Mouse (Mus musculus) olfactory bulb, adult 2 months (tissue): ENCODE data around the gene M6pr. TPM values are rescaled to one million over a fixed set of nuclear protein-coding genes. Genes with fewer than 3 reads are reported as not detected.

Experiments used
- H3K27ac ChIP-seq: fragments of 200-500 bp; 2 replicates; pipeline ENCODE4 v1.5.1; 2012; ENCODE audit warnings: low read depth, low read length; ENCODE audit not compliant: insufficient read depth
- H3K4me1 ChIP-seq: fragments of 200-500 bp; 2 replicates; pipeline ENCODE4 v1.6.1; 2012; ENCODE audit warnings: low read length; ENCODE audit not compliant: control insufficient read depth, insufficient read depth
- H3K4me3 ChIP-seq: fragments of 200-500 bp; 2 replicates; pipeline ENCODE4 v1.5.1; 2012; ENCODE audit warnings: mild to moderate bottlenecking, low read depth, low read length, moderate library complexity; ENCODE audit not compliant: insufficient read depth
- CTCF ChIP-seq: fragments of 200-500 bp; IDR thresholded peaks from 2 replicates; pipeline ENCODE4 v1.5.1; 2012; ENCODE audit warnings: low read depth, mild to moderate bottlenecking, low read length, moderate library complexity; ENCODE audit not compliant: insufficient read depth
- POLR2A ChIP-seq: fragments of 200-500 bp; IDR thresholded peaks from 2 replicates; pipeline ENCODE4 v1.6.1; 2012; ENCODE audit warnings: mild to moderate bottlenecking, low read depth, low read length, moderate library complexity; ENCODE audit not compliant: insufficient read depth
- WGBS: fragments of 180-500 bp; shearing (Covaris S2); methylation state at CpG from one replicate; pipeline ENCODE4 v1.1.7; 2018; 5-methylcytosine and 5-hydroxymethylcytosine counted together
- polyA plus RNA-seq: library from polyadenylated mRNA; stranded (reverse); fragments of >200 nt; gene quantifications from 2 replicates; pipeline ENCODE4 v1.2.4, GENCODE M21; 2012; ENCODE audit warnings: low replicate concordance; ENCODE audit not compliant: missing spikeins, insufficient read depth, insufficient read length

The M6pr gene
- polyA plus RNA-seq, 1 experiment: not detected

GRCm38 (mm10) chr6:122334786-122335340, 26.3 kb downstream of the M6pr start:
- no peak overlapping the region for H3K4me3 ChIP-seq
- TF ChIP-seq CTCF: no peak
- no peak for TF ChIP-seq POLR2A
- 79% methylated on average over 7 of the region's 7 CpGs for WGBS
- H3K27ac ChIP-seq: no peak overlapping the region
- H3K4me1 ChIP-seq: no peaks in the 10 kb centered on the region

- no peak for TF ChIP-seq POLR2A
- TF ChIP-seq CTCF: no peak
- WGBS: 35% methylated on average over 6 of the region's 6 CpGs
- no peak overlapping the region for H3K27ac ChIP-seq
- no peak overlapping the region for H3K4me3 ChIP-seq
- no peaks in the 10 kb centered on the region for H3K4me1 ChIP-seq
These were observed 29.0 kb downstream of the M6pr start for GRCm38 (mm10) chr6:122337546-122337945.

- H3K4me3 ChIP-seq: peak overlapping the region; percentile 92
- peak overlapping the region; percentile 32; the same call in 1 of the 2 replicates for H3K27ac ChIP-seq
- H3K4me1 ChIP-seq: no peaks in the 10 kb centered on the region
- TF ChIP-seq POLR2A: 0 out of 2 replicates have a peak, but pooled peaks have one; percentile 25
- TF ChIP-seq CTCF: no peak
- WGBS: under 1% methylated on average over 37 of the region's 51 CpGs
These were observed 30.6 kb downstream of the M6pr start for GRCm38 (mm10) chr6:122339047-122339647.

- Histone ChIP-seq H3K27ac (peak overlapping the region; percentile 90), H3K4me1 (no peaks in the 10 kb centered on the region), H3K4me3 (peak overlapping the region; percentile 92)
- 2% methylated on average over 52 of the region's 71 CpGs for WGBS
- TF ChIP-seq POLR2A (0 out of 2 replicates have a peak, but pooled peaks have one; percentile 29), CTCF (no peak)
These were observed 31.3 kb downstream of the M6pr start for GRCm38 (mm10) chr6:122339648-122340341.

DNA sequence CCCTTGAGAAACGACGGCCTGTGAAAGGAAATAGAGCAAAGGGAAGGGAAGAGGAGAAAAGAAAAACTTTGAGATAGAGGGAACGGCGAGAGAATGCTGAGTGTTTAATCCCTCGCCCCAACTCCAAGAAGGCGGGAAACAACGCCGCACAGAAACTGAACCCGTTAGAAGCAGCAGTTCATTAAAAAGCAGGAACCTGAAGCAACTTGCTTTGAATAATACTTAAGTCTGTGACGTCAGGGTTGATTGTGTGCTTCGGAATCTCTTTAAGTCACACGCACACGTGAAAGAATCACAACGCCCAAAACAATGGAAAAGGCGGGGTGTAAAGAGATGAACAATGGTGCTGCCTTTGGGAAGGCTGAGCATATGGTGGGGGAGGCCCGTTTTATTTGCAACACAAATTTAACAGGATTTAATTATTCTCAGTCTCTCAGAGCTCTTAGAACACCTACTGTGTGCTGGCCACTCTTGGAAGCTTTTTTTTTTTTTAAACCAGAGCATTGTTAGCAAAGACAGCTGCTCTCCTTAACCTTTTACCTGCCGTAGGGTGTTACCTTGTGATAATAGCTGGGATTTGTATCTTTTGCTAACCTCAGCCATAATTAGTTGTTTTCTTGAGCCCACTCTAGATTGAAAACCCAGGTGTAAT, 32.0 kb downstream of the M6pr start, which contains the start of gene Phc1:
TSS of gene Phc1 (minus strand) at position 213 of the 652 bp plus-strand sequence.
- H3K27ac ChIP-seq: peak within 1 kb of the TSS; percentile 90
- H3K4me3 ChIP-seq: peak within 1 kb of the TSS; percentile 92
- H3K4me1 ChIP-seq: no peaks in the 10 kb centered on the region
- under 1% methylated on average over 17 of the region's 17 CpGs for WGBS
- TF ChIP-seq POLR2A (0 out of 2 replicates have a peak, but pooled peaks have one; percentile 11), CTCF (no peak)

DNA sequence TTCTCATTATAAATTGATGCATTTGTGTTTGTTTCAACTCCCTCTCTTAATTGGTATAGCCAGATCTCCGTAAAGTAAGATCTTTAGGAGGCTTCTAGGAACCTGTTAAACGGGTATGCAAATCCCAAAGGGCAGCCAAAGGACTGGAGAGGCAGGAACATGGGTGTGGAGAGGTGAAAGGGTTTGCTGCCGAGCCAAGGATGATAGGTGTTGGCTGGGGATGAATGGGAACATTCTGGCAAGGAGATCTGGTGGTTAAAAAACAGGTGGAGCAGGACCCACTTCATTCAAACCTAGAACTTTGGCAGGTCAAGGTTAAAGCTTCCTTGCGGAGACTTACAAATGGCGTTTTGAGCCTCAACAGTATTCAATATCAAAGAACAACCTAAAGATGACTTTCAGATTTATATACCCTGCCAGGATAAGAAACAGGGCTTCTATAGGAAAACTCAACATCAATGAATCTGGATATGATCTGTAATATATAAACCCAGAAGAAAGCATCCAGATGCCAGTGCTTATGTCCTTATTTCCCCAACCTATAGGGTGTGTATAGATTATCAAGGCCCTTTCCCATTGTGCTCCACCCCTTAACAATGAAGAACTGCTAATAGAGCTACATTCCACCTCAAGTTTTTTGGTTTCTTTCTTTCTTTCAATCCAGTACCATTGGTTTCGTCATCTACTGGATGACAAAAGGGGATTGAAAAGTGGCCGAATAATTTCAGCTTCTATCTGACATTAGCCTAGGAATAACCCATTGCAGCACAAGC, 32.7 kb downstream of the M6pr start:
- Histone ChIP-seq H3K27ac (no peak overlapping the region), H3K4me3 (no peak overlapping the region), H3K4me1 (no peaks in the 10 kb centered on the region)
- TF ChIP-seq CTCF (no peak), POLR2A (no peak)
- WGBS: 50% methylated on average over 7 of the region's 7 CpGs

- Histone ChIP-seq H3K4me1 (no peaks in the 10 kb centered on the region), H3K4me3 (no peak overlapping the region), H3K27ac (no peak overlapping the region)
- TF ChIP-seq CTCF (no peak), POLR2A (no peak)
- 55% methylated on average over 5 of the region's 5 CpGs for WGBS
These were observed 33.6 kb downstream of the M6pr start for GRCm38 (mm10) chr6:122342125-122342524.

DNA sequence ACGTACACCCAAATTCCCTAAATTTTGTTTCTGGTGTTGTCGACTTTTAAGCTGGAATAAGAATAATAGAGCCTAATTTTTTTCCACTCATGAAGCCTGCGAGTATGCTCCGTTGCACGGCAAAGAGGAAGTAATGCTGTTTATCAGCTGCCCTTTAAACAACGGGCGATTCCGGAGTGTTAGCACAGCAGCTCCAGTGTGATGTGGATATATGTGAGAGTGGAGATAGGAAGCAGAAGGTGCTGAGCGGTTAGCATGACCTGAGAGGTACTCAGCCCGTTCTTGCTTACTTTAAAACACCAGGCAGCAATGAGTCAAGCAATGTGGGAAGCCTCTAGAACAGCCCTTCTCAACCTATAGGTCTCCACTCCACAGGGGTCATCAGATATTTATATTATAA, 35.2 kb downstream of the M6pr start:
- Histone ChIP-seq H3K27ac (no peak overlapping the region), H3K4me3 (no peak overlapping the region), H3K4me1 (no peaks in the 10 kb centered on the region)
- TF ChIP-seq CTCF (no peak), POLR2A (no peak)
- WGBS: 51% methylated on average over 10 of the region's 10 CpGs
